Mouse (Mus musculus) G1E (cell line): Measurements from ENCODE around the gene Aldh2. TPM values are rescaled to one million over a fixed set of nuclear protein-coding genes. Genes with fewer than 3 reads are reported as not detected.
A peak's percentile ranks its signal among the peaks of the same experiment; 100 is the strongest.

Source experiments
- ATAC-seq: 2 replicates; pipeline ENCODE4 v1.8.0; 2016; ENCODE audit warnings: mild to moderate bottlenecking; ENCODE audit not compliant: insufficient number of reproducible peaks, poor library complexity, low FRiP score, severe bottlenecking; ENCODE audit errors: extremely low read depth
- DNase-seq: peaks from one replicate; pipeline ENCODE4 v3.0.0; 2012; ENCODE audit warnings: low spot score
- H3K27me3 ChIP-seq: 2 replicates; pipeline ENCODE4 v1.6.1; 2012; ENCODE audit warnings: mild to moderate bottlenecking, low read length, inconsistent platforms; ENCODE audit not compliant: insufficient read depth
- H3K36me3 ChIP-seq: replicated peaks from 2 replicates; pipeline ENCODE3; 2012; ENCODE audit warnings: mild to moderate bottlenecking, inconsistent platforms
- H3K4me1 ChIP-seq: 2 replicates; pipeline ENCODE4 v1.6.1; 2012; ENCODE audit warnings: low read depth, low read length, inconsistent platforms, mixed read lengths; ENCODE audit not compliant: insufficient read depth
- H3K4me3 ChIP-seq: 2 replicates; pipeline ENCODE4 v1.5.1; 2012; ENCODE audit warnings: low read depth, mild to moderate bottlenecking, inconsistent platforms, low read length, moderate library complexity, mixed read lengths
- H3K9me3 ChIP-seq: replicated peaks from 2 replicates; pipeline ENCODE4 v1.6.1; 2012; ENCODE audit warnings: inconsistent platforms
- CTCF ChIP-seq: IDR thresholded peaks from 2 replicates; pipeline ENCODE4 v1.5.1; 2012; ENCODE audit warnings: low read depth, low read length, inconsistent platforms, mixed read lengths
- GATA1 ChIP-seq: IDR thresholded peaks from 2 replicates; pipeline ENCODE4 v1.6.1; 2012; ENCODE audit warnings: borderline replicate concordance, low read length, inconsistent platforms, mixed read lengths
- GATA2 ChIP-seq: IDR thresholded peaks from 2 replicates; pipeline ENCODE4 v1.6.1; 2012; ENCODE audit warnings: low read depth, low read length, inconsistent platforms, borderline replicate concordance
- POLR2AphosphoS5 ChIP-seq: IDR thresholded peaks from 2 replicates; pipeline ENCODE4 v1.6.1; 2012; ENCODE audit warnings: low read depth, low read length, inconsistent platforms; ENCODE audit not compliant: insufficient replicate concordance
- TAL1 ChIP-seq: conservative IDR thresholded peaks from 2 replicates; pipeline ENCODE4 v1.6.1; 2012; ENCODE audit warnings: low read depth, low read length, inconsistent platforms, mixed read lengths
- polyA plus RNA-seq: library from polyadenylated mRNA; stranded (reverse); fragments of >175 nt; gene quantifications from 2 replicates; pipeline ENCODE4 v1.2.3, GENCODE M21; 2012
- total RNA-seq, 2 experiments: library from RNA; stranded (forward) in 1 of 2; stranded (reverse) in 1 of 2; fragments of 200-1000 nt in 1 of 2; fragments of >200 nt in 1 of 2; fragmentation: Nextera tagmentation in 1 of 2; gene quantifications; 2 replicates each; pipeline ENCODE4 v1.2.3; 2014 to 2017

Aldh2 gene
- total and polyA plus RNA-seq, 3 experiments: 45.7 to 122 (median 117) TPM

DNA sequence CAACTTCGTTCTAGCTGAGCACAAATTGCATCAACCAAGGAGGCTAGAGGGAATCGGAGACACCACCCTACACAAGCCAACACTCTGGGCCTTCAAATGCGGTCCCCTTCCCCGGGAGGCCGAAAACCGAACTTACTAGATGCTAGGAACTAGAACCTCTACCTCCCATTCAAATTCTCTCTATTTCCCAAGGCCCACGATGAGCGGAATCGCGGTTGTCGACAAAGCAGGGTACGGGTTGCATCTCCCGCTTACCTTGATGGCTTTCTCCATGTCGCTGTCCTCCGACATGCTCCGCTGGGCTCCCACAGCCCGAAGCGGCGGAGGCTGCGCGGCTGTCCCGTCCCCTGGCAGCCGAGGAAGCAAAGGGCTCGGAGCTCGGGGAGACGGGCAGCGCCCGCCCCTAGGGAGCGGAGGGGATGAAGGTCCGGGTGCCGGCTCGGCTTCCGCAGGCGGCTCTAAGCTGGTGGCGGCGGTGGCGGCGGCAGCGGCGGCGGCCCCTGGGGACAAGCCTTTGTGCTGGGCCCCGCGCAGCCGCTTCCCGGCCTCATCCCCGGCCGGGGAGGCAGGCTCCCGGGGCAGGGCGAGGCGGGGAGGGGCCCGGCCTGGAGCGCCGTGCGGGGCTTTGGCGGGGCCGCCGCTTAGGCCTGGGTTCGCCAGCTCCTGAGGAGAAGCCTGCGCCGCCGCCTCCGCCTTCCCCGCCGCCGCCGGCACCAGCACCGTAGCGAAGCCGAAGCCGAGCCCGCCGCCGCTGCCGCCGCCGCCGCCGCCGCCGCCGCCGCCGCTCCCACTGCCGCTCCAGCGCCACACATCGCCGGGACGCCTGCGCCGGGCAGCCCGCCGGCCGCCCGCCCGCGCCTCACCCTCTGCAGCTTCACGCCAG is 48.5 kb downstream of the Aldh2 start, which contains the start of the genes Adam1a and Gm42878:
Gene Adam1a, minus strand, starts transcription at position 573 of the 883 bp plus-strand sequence.
Gene Gm42878, minus strand, starts transcription at position 573 of the 883 bp plus-strand sequence.
- Histone ChIP-seq H3K27me3 (no peaks in the 10 kb centered on the region), H3K4me3 (peak within 1 kb of the TSS; percentile 83), H3K9me3 (no peaks in the 10 kb centered on the region), H3K36me3 (peaks cover 37% of the 10 kb centered on the region), H3K4me1 (peaks cover 30% of the 10 kb centered on the region)
- DNase-seq (peak; percentile 66), ATAC-seq (no peak)
- TF ChIP-seq CTCF (no peak), POLR2AphosphoS5 (no peak), TAL1 (no peak), GATA2 (no peak), GATA1 (no peak)

DNA sequence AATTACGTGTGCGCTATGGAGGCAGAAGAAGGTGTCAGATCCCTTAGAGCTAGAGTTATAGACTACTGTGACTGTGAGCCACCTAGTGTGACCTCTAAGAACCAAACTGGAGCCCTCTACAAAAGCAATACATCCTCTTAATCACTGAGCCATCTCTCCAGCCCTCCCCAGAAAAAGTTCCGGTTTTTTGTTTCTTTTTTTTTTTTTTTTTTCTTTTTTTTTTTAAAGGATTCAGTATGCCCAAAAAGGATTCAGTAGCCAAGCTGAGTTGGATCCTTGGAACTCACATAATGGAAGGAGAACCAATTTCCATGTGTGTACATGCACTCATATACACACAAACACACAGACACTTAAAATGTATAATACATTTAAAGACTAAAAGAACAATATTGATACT is 50.3 kb downstream of the Aldh2 start:
- Histone ChIP-seq H3K27me3 (no peaks in the 10 kb centered on the region), H3K36me3 (peaks cover 47% of the 10 kb centered on the region), H3K4me1 (peaks cover 30% of the 10 kb centered on the region), H3K9me3 (no peaks in the 10 kb centered on the region), H3K4me3 (no peak overlapping the region)
- DNase-seq (no peak), ATAC-seq (no peak)
- TF ChIP-seq POLR2AphosphoS5: no peak
- TF ChIP-seq GATA2: no peak
- TF ChIP-seq TAL1: no peak

DNA sequence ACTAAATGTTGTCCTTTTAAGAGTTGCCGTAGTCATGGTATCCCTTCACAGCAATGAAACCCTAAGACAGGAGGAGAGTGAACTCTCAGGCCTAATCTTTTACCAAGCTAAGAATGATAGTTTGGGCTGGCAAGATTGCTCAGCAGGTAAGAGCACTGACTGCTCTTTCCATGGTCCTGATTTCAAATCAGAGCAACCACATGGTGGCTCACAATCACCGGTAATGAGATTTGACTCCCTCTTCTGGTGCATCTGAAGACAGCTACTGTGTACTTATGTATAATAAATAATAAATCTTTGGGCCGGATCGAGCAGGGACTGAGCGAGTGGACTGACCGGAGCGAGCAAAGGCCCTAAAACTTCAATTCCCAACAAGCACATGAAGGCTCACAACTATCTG is 52.4 kb downstream of the Aldh2 start:
- Histone ChIP-seq H3K4me3 (no peak overlapping the region), H3K36me3 (peaks cover 59% of the 10 kb centered on the region), H3K27me3 (no peaks in the 10 kb centered on the region), H3K9me3 (no peaks in the 10 kb centered on the region), H3K4me1 (peaks cover 25% of the 10 kb centered on the region)
- no peak for ATAC-seq
- no peak for TF ChIP-seq GATA2
- TF ChIP-seq GATA1: no peak
- TF ChIP-seq CTCF: no peak
- no peak for TF ChIP-seq POLR2AphosphoS5
- TF ChIP-seq TAL1: no peak
- no peak for DNase-seq

DNA sequence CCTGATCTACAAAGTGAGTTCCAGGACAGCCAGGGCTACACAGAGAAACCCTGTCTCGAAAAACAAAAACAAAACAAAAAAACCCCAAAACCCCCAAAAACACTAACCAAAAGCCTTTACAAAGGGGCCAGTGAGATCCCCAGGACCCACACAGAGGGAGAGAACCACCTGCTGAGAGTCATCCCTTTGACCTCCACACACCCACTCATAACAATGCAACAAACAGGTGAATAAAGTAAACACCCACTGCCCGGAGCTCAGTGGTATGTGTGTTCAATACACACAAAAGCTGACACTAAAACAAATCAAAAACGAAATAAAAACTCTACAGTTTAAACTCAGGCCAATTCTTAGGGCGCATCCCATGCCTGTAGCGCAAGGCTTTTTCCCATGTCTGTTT is 53.6 kb downstream of the Aldh2 start:
- H3K4me3 ChIP-seq: no peak overlapping the region
- ATAC-seq (no peak), DNase-seq (no peak)
- H3K9me3 ChIP-seq: no peaks in the 10 kb centered on the region
- peaks cover 70% of the 10 kb centered on the region for H3K36me3 ChIP-seq
- no peaks in the 10 kb centered on the region for H3K27me3 ChIP-seq
- no peak for TF ChIP-seq TAL1
- H3K4me1 ChIP-seq: peaks cover 30% of the 10 kb centered on the region

DNA sequence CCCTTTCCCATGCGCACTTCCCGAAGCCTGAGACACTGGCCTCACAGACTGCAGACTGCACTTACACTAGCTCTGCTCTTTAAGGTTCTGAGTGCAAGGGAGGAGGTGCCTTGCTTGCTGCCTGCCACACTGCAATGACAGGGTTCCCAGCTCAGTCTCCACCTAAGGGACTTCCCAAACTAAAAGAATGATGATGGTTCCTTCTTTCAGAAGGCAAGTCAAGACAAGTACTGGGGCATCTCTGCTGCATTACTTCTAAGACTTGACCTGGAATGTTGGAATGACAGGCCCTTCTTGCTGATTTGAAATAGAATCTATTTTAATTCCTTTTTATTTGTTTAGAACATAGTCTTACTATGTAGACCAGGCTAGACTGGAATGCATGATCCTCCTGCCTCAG is 56.0 kb downstream of the Aldh2 start:
- ATAC-seq (no peak), DNase-seq (no peak)
- H3K9me3 ChIP-seq: no peaks in the 10 kb centered on the region
- H3K4me3 ChIP-seq: no peak overlapping the region
- H3K27me3 ChIP-seq: no peaks in the 10 kb centered on the region
- H3K4me1 ChIP-seq: peaks cover 11% of the 10 kb centered on the region
- H3K36me3 ChIP-seq: peaks cover 90% of the 10 kb centered on the region
- TF ChIP-seq CTCF (no peak), GATA1 (no peak), TAL1 (no peak)

DNA sequence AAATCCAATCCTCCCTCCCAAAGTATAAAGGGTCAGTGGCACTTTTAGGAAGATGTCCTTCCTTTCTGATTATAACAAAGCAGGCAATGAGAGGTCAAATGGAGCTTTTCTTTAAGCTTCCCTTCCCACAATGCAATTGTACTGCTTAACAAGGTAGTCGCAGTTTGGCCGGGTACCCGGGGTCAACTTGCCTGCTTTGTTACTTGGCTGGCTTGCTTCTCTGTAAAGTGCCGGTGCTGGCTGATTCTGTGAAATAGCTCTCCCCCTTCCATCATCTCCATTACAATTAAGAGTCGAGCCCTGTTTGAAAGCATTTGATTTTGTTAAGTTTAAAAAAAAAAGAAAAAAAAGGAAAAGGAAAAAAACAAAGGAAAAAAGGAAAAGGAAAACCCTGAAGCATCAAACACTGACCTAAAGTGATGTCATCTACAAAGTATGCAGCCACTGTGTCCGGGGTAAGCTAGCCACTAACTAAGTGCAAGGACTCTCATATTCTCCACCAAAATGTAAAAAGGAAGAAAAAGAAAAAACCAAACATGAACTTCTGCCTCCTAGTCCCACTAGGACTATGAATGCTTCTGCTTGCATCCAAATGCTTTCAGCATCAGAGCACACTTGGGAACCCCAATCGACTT is 56.6 kb downstream of the Aldh2 start:
- H3K27me3 ChIP-seq: no peaks in the 10 kb centered on the region
- peaks cover 8% of the 10 kb centered on the region; the same call in 1 of the 2 replicates for H3K4me1 ChIP-seq
- no peak for DNase-seq
- TF ChIP-seq TAL1: no peak
- TF ChIP-seq GATA1: no peak
- TF ChIP-seq GATA2: no peak
- TF ChIP-seq POLR2AphosphoS5: no peak
- TF ChIP-seq CTCF: no peak
- no peaks in the 10 kb centered on the region for H3K9me3 ChIP-seq
- no peak for ATAC-seq
- H3K36me3 ChIP-seq: peaks cover 90% of the 10 kb centered on the region
- H3K4me3 ChIP-seq: no peak overlapping the region
